Mouse (Mus musculus): ENCODE measurements around the gene Tor1b. TPM values are rescaled to one million over a fixed set of nuclear protein-coding genes. Genes with fewer than 3 reads are reported as not detected.
"Not testable (repeated sequence)": the region's sequence is repeated elsewhere in the genome, so short reads cannot be mapped to it uniquely, and the experiment has no call there.

The Tor1b gene
- polyA plus RNA-seq, 1 experiment from 2014 or later, result 20.1 TPM

- H3K4me1 ChIP-seq (replicated peaks; ENCODE audit: control insufficient read depth, insufficient read depth); H3K4me3 ChIP-seq (ENCODE audit: low read depth, low read length); H3K9ac ChIP-seq (ENCODE audit: low read length); H3K4me2 ChIP-seq (replicated peaks; ENCODE audit: low read depth); H3K27me3 ChIP-seq (ENCODE audit: control insufficient read depth, insufficient read depth, low read length); H3K36me3 ChIP-seq (ENCODE audit: control insufficient read depth, insufficient read depth, low read length); H3K9me3 ChIP-seq (ENCODE audit: control insufficient read depth, low read length): not testable (repeated sequence)
- 35% methylated on average over 7 of the region's 7 CpGs for WGBS
- DNase-seq (ENCODE audit: low spot score) (peak; percentile 74), ATAC-seq (ENCODE audit: low FRiP score, low TSS enrichment) (peak; percentile 38)
- peak overlapping the region; percentile 65; the same call in 1 of the 2 replicates for H3K27ac ChIP-seq (replicated peaks)
- peak; percentile 51 for TF ChIP-seq CTCF (IDR thresholded peaks at IDR 0.05; ENCODE audit: low read depth)
Observed at GRCm38 (mm10) chr2:30942116-30942515, 10.6 kb upstream of the Tor1b start.

- DNase-seq (ENCODE audit: low spot score) (peak; percentile 78), ATAC-seq (ENCODE audit: low FRiP score, low TSS enrichment) (peak; percentile 76)
- no peaks in the 10 kb centered on the region for H3K4me1 ChIP-seq (replicated peaks; ENCODE audit: control insufficient read depth, insufficient read depth)
- peak overlapping the region; percentile 41 for H3K4me2 ChIP-seq (replicated peaks; ENCODE audit: low read depth)
- 0 out of 2 replicates have a peak overlapping the region, but pooled peaks have one; percentile 69 for H3K27ac ChIP-seq (replicated peaks)
- H3K9ac ChIP-seq (ENCODE audit: low read length), result no peak overlapping the region
- no peaks in the 10 kb centered on the region for H3K9me3 ChIP-seq (ENCODE audit: control insufficient read depth, low read length)
- TF ChIP-seq CTCF (IDR thresholded peaks at IDR 0.05; ENCODE audit: low read depth) (peak; percentile 93), EP300 (optimal IDR thresholded peaks at IDR 0.05) (no peak)
- H3K4me3 ChIP-seq (ENCODE audit: low read depth, low read length), result peak overlapping the region; percentile 28
- no peaks in the 10 kb centered on the region for H3K27me3 ChIP-seq (ENCODE audit: control insufficient read depth, insufficient read depth, low read length)
- H3K36me3 ChIP-seq (ENCODE audit: control insufficient read depth, insufficient read depth, low read length), result no peaks in the 10 kb centered on the region
- WGBS, result 23% methylated on average over 16 of the region's 16 CpGs
Observed at GRCm38 (mm10) chr2:30942603-30943011, 10.2 kb upstream of the Tor1b start.

- ATAC-seq (ENCODE audit: low FRiP score, low TSS enrichment) (no peak; the same call in 1 of the 2 replicates), DNase-seq (ENCODE audit: low spot score) (no peak)
- WGBS, result 24% methylated on average over 5 of the region's 5 CpGs
- 0 out of 2 replicates have a peak overlapping the region, but pooled peaks have one; percentile 8 for H3K9ac ChIP-seq (ENCODE audit: low read length)
- no peak for TF ChIP-seq CTCF (IDR thresholded peaks at IDR 0.05; ENCODE audit: low read depth)
- TF ChIP-seq EP300 (optimal IDR thresholded peaks at IDR 0.05), result no peak
- peak overlapping the region; percentile 85 for H3K27ac ChIP-seq (replicated peaks)
- H3K9me3 ChIP-seq (ENCODE audit: control insufficient read depth, low read length), result no peaks in the 10 kb centered on the region
- no peaks in the 10 kb centered on the region for H3K27me3 ChIP-seq (ENCODE audit: control insufficient read depth, insufficient read depth, low read length)
- peak overlapping the region; percentile 73 for H3K4me3 ChIP-seq (ENCODE audit: low read depth, low read length)
- H3K36me3 ChIP-seq (ENCODE audit: control insufficient read depth, insufficient read depth, low read length), result peaks cover 10% of the 10 kb centered on the region
- H3K4me1 ChIP-seq (replicated peaks; ENCODE audit: control insufficient read depth, insufficient read depth), result peaks cover 5% of the 10 kb centered on the region; the same call in 1 of the 2 replicates
- H3K4me2 ChIP-seq (replicated peaks; ENCODE audit: low read depth), result peak overlapping the region; percentile 84
Observed at GRCm38 (mm10) chr2:30952457-30952823, 319 bp upstream of the Tor1b start.

- Histone ChIP-seq H3K27me3 (ENCODE audit: control insufficient read depth, insufficient read depth, low read length) (no peaks in the 10 kb centered on the region), H3K9me3 (ENCODE audit: control insufficient read depth, low read length) (no peaks in the 10 kb centered on the region), H3K36me3 (ENCODE audit: control insufficient read depth, insufficient read depth, low read length) (peaks cover 24% of the 10 kb centered on the region), H3K4me2 (replicated peaks; ENCODE audit: low read depth) (peak overlapping the region; percentile 20; the same call in 1 of the 2 replicates), H3K4me1 (replicated peaks; ENCODE audit: control insufficient read depth, insufficient read depth) (peaks cover 5% of the 10 kb centered on the region; the same call in 1 of the 2 replicates), H3K27ac (replicated peaks) (no peak overlapping the region), H3K4me3 (ENCODE audit: low read depth, low read length) (no peak overlapping the region), H3K9ac (ENCODE audit: low read length) (no peak overlapping the region)
- ATAC-seq (ENCODE audit: low FRiP score, low TSS enrichment) (no peak), DNase-seq (ENCODE audit: low spot score) (no peak)
- TF ChIP-seq CTCF (IDR thresholded peaks at IDR 0.05; ENCODE audit: low read depth) (peak; percentile 32; the same call in 1 of the 2 replicates), EP300 (optimal IDR thresholded peaks at IDR 0.05) (no peak)
- WGBS, result 53% methylated on average over 6 of the region's 6 CpGs
Observed at GRCm38 (mm10) chr2:30954797-30955196, 2.0 kb downstream of the Tor1b start.

GRCm38 (mm10) chr2:30957511-30957910, 4.8 kb downstream of the Tor1b start:
- Histone ChIP-seq H3K4me2 (replicated peaks; ENCODE audit: low read depth) (no peak overlapping the region), H3K4me1 (replicated peaks; ENCODE audit: control insufficient read depth, insufficient read depth) (peaks cover 5% of the 10 kb centered on the region; the same call in 1 of the 2 replicates), H3K27me3 (ENCODE audit: control insufficient read depth, insufficient read depth, low read length) (no peaks in the 10 kb centered on the region), H3K36me3 (ENCODE audit: control insufficient read depth, insufficient read depth, low read length) (peaks cover 38% of the 10 kb centered on the region), H3K4me3 (ENCODE audit: low read depth, low read length) (no peak overlapping the region), H3K9ac (ENCODE audit: low read length) (no peak overlapping the region), H3K9me3 (ENCODE audit: control insufficient read depth, low read length) (no peaks in the 10 kb centered on the region), H3K27ac (replicated peaks) (no peak overlapping the region)
- ATAC-seq (ENCODE audit: low FRiP score, low TSS enrichment) (no peak), DNase-seq (ENCODE audit: low spot score) (no peak)
- 75% methylated on average over 4 of the region's 4 CpGs for WGBS
- TF ChIP-seq CTCF (IDR thresholded peaks at IDR 0.05; ENCODE audit: low read depth), result no peak
- TF ChIP-seq EP300 (optimal IDR thresholded peaks at IDR 0.05), result no peak

GRCm38 (mm10) chr2:30958726-30959125, 6.0 kb downstream of the Tor1b start:
- Histone ChIP-seq H3K4me2 (replicated peaks; ENCODE audit: low read depth) (no peak overlapping the region), H3K36me3 (ENCODE audit: control insufficient read depth, insufficient read depth, low read length) (peaks cover 48% of the 10 kb centered on the region), H3K27me3 (ENCODE audit: control insufficient read depth, insufficient read depth, low read length) (no peaks in the 10 kb centered on the region), H3K27ac (replicated peaks) (no peak overlapping the region), H3K9ac (ENCODE audit: low read length) (no peak overlapping the region), H3K4me1 (replicated peaks; ENCODE audit: control insufficient read depth, insufficient read depth) (peaks cover 3% of the 10 kb centered on the region; the same call in 1 of the 2 replicates), H3K4me3 (ENCODE audit: low read depth, low read length) (no peak overlapping the region), H3K9me3 (ENCODE audit: control insufficient read depth, low read length) (no peaks in the 10 kb centered on the region)
- ATAC-seq (ENCODE audit: low FRiP score, low TSS enrichment), result peak; percentile 40; the same call in 1 of the 2 replicates
- WGBS, result 74% methylated on average over 14 of the region's 14 CpGs
- TF ChIP-seq CTCF (IDR thresholded peaks at IDR 0.05; ENCODE audit: low read depth) (no peak), EP300 (optimal IDR thresholded peaks at IDR 0.05) (no peak)
- DNase-seq (ENCODE audit: low spot score), result no peak

All from stomach, postnatal 0 days (tissue).